Mouse (Mus musculus): ENCODE results near the gene Aloxe3. TPM values are rescaled to one million over a fixed set of nuclear protein-coding genes. Genes with fewer than 3 reads are reported as not detected.
A peak's percentile ranks its signal among the peaks of the same experiment; 100 is the strongest.

The Aloxe3 gene
- total and polyA plus RNA-seq, 3 experiments = 0.13 to 0.23 TPM; not detected in 1

GRCm38 (mm10) chr11:69116843-69117242 is 8.9 kb upstream of the Aloxe3 start:
- Histone ChIP-seq H3K4me3 (replicated peaks in 1 of 3; ENCODE audit: low read depth in 2 of 3, low read length in 2 of 3, poor library complexity in 1 of 3) (no peak overlapping the region), H3K36me3 (replicated peaks in 1 of 2; ENCODE audit: control insufficient read depth in 1 of 2, insufficient read depth in 1 of 2, low read length in 1 of 2) (no peaks in the 10 kb centered on the region), H3K9ac (ENCODE audit: insufficient read depth, low read depth) (no peak overlapping the region), H3K27ac (ENCODE audit: insufficient read depth, low read depth) (no peak overlapping the region), H3K79me2 (replicated peaks; ENCODE audit: control insufficient read depth, extremely low read depth, insufficient read depth, poor library complexity, severe bottlenecking) (no peaks in the 10 kb centered on the region), H3K4me1 (ENCODE audit: control insufficient read depth in 1 of 2, insufficient read depth in 2 of 2) (peaks cover 2 to 43% of the 10 kb centered on the region in 2 experiments; a peak in 2 of 4 replicates), H3K9me3 (replicated peaks; ENCODE audit: low read length) (no peaks in the 10 kb centered on the region), H3K27me3 (replicated peaks) (peaks cover 90% of the 10 kb centered on the region), H3K4me2 (ENCODE audit: insufficient read depth, low read depth, poor library complexity, severe bottlenecking) (no peak overlapping the region)
- dilution Hi-C loops (cut with MboI; ENCODE audit: extremely low pct_ligation_motif_present, extremely low pct_unique_long_range_greater_than_20kb, low sequenced_read_pairs) = no loop called here
- TF ChIP-seq POLR2AphosphoS2 (IDR thresholded peaks at IDR 0.05; ENCODE audit: low read depth, low read length) (no peak), MAFK (IDR thresholded peaks at IDR 0.05; ENCODE audit: insufficient replicate concordance, low read length) (no peak)
- in situ Hi-C loops (cut with MboI; ENCODE audit: low pct_ligation_motif_present, low pct_unique_long_range_greater_than_20kb, low sequenced_read_pairs) = loop anchor here (5.0 kb wide), 1 partner anchor 55 kb away; no protein-coding TSS in a partner anchor
- no peak for DNase-seq (ENCODE audit: extremely low read depth)

- Histone ChIP-seq H3K79me2 (replicated peaks; ENCODE audit: control insufficient read depth, extremely low read depth, insufficient read depth, poor library complexity, severe bottlenecking) (no peaks in the 10 kb centered on the region), H3K9me3 (replicated peaks; ENCODE audit: low read length) (no peaks in the 10 kb centered on the region), H3K9ac (ENCODE audit: insufficient read depth, low read depth) (peak overlapping the region; percentile 51), H3K36me3 (replicated peaks in 1 of 2; ENCODE audit: control insufficient read depth in 1 of 2, insufficient read depth in 1 of 2, low read length in 1 of 2) (no peaks in the 10 kb centered on the region), H3K4me1 (ENCODE audit: control insufficient read depth in 1 of 2, insufficient read depth in 2 of 2) (peaks cover 2 to 42% of the 10 kb centered on the region in 2 experiments; a peak in 2 of 4 replicates), H3K4me3 (replicated peaks in 1 of 3; ENCODE audit: low read depth in 2 of 3, low read length in 2 of 3, poor library complexity in 1 of 3) (peak overlapping the region; percentile 62 to 90 (median 68)), H3K27me3 (replicated peaks) (peaks cover 86% of the 10 kb centered on the region), H3K27ac (ENCODE audit: insufficient read depth, low read depth) (peak overlapping the region; percentile 26), H3K4me2 (ENCODE audit: insufficient read depth, low read depth, poor library complexity, severe bottlenecking) (peak overlapping the region; percentile 89)
- dilution Hi-C loops (cut with MboI; ENCODE audit: extremely low pct_ligation_motif_present, extremely low pct_unique_long_range_greater_than_20kb, low sequenced_read_pairs) = no loop called here
- DNase-seq (ENCODE audit: extremely low read depth) = no peak
- in situ Hi-C loops (cut with MboI; ENCODE audit: low pct_ligation_motif_present, low pct_unique_long_range_greater_than_20kb, low sequenced_read_pairs) = loop anchor here (5.0 kb wide), 1 partner anchor 56 kb away; no protein-coding TSS in a partner anchor
- TF ChIP-seq MEF2A (IDR thresholded peaks at IDR 0.05; ENCODE audit: borderline replicate concordance, low read depth, low read length) (peak; percentile 52), E2F4 (IDR thresholded peaks at IDR 0.05; ENCODE audit: insufficient replicate concordance, low read depth, low read length) (no peak), CHD2 (IDR thresholded peaks at IDR 0.05; ENCODE audit: low read length) (peak; percentile 79), NELFE (IDR thresholded peaks at IDR 0.05; ENCODE audit: low read depth, low read length) (peak; percentile 72), SMC3 (IDR thresholded peaks at IDR 0.05; ENCODE audit: low read depth, low read length) (peak; percentile 16; the same call in 1 of the 2 replicates), MYC (IDR thresholded peaks at IDR 0.05; ENCODE audit: low read depth, low read length) (no peak), ZKSCAN1 (IDR thresholded peaks at IDR 0.05; ENCODE audit: borderline replicate concordance, low read depth, low read length) (no peak), HCFC1 (IDR thresholded peaks at IDR 0.05; ENCODE audit: low read depth, low read length) (peak; percentile 51), NRF1 (IDR thresholded peaks at IDR 0.05; ENCODE audit: low read depth, low read length) (peak; percentile 33; the same call in 1 of the 2 replicates), ELF1 (IDR thresholded peaks at IDR 0.05; ENCODE audit: low read depth, low read length) (peak; percentile 68), RCOR1 (conservative IDR thresholded peaks at IDR 0.05; ENCODE audit: low read depth, low read length) (peak; percentile 90), UBTF (IDR thresholded peaks at IDR 0.05; ENCODE audit: low read depth, low read length) (peak; percentile 67; the same call in 1 of the 2 replicates), BHLHE40 (IDR thresholded peaks at IDR 0.05; ENCODE audit: low read depth, low read length) (peak; percentile 89), SIN3A (IDR thresholded peaks at IDR 0.05; ENCODE audit: low read length) (peak; percentile 83), TCF12 (IDR thresholded peaks at IDR 0.05; ENCODE audit: low read depth, low read length) (peak; percentile 53; the same call in 1 of the 2 replicates), TBP (conservative IDR thresholded peaks at IDR 0.05; ENCODE audit: low read depth, low read length) (no peak), CHD1 (IDR thresholded peaks at IDR 0.05; ENCODE audit: low read depth, low read length) (no peak), JUN (IDR thresholded peaks at IDR 0.05; ENCODE audit: insufficient read depth, low read depth, low read length) (peak; percentile 33; the same call in 1 of the 2 replicates), JUND (conservative IDR thresholded peaks at IDR 0.05; ENCODE audit: low read depth, low read length) (peak; percentile 28; the same call in 1 of the 2 replicates), KAT2A (IDR thresholded peaks at IDR 0.05; ENCODE audit: insufficient replicate concordance, low read length) (no peak), EP300 (IDR thresholded peaks at IDR 0.05; ENCODE audit: low read length) (peak; percentile 65; the same call in 1 of the 2 replicates), RAD21 (IDR thresholded peaks at IDR 0.05; ENCODE audit: low read depth, low read length) (no peak; the same call in 1 of the 2 replicates), CTCF (conservative IDR thresholded peaks at IDR 0.05 in 1 of 2, IDR thresholded peaks at IDR 0.05 in 1 of 2; ENCODE audit: low read depth in 2 of 2, low read length in 2 of 2) (no peak), MXI1 (IDR thresholded peaks at IDR 0.05; ENCODE audit: low read depth, low read length) (peak; percentile 73), PAX5 (IDR thresholded peaks at IDR 0.05; ENCODE audit: low read length) (no peak), GABPA (IDR thresholded peaks at IDR 0.05; ENCODE audit: insufficient replicate concordance, low read depth, low read length) (no peak), POLR2AphosphoS2 (IDR thresholded peaks at IDR 0.05; ENCODE audit: low read depth, low read length) (no peak), ETS1 (conservative IDR thresholded peaks at IDR 0.05; ENCODE audit: low read depth, low read length) (no peak; the same call in none of the 2 replicates)
Observed at GRCm38 (mm10) chr11:69117737-69118695, 7.7 kb upstream of the Aloxe3 start.

All from CH12.LX (cell line).